Mouse (Mus musculus) urinary bladder, postnatal 0 days (tissue): ENCODE measurements around the gene Tectb. TPM values are rescaled to one million over a fixed set of nuclear protein-coding genes. Genes with fewer than 3 reads are reported as not detected.

Source experiments
- microRNA-seq: library from miRNA; unstranded; fragments of <30 nt; microRNA quantifications from one replicate; pipeline ENCODE4, GENCODE M21; 2016
- polyA plus RNA-seq: library from polyadenylated mRNA; unstranded; fragments of >200 nt; fragmentation: Nextera tagmentation; extraction: Ambion mirVana; gene quantifications from 2 replicates; pipeline ENCODE4 v1.2.1, GENCODE M21; 2015

The Tectb gene
- polyA plus RNA-seq: 0.10 and 0.16 TPM in 2 replicates

DNA sequence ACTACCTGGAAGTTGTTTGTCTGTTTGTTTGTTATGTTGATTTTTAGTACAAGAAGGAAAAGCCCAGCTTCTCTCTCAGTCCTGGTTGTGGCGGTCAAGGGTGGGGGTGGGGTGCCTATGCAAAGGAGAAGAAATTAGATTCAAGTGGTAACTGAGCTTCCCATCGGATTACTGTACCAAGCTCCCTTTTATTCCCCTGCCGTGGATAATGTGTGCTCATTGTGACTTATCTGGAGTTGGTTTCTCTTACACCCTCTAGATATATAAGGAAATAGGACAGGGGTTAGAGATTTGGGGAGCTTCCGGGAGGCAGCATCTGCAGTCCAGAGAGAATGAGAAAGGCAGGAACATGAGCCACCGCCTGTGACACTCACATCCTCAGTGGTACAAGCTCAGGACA is at the start of gene Tectb:
Gene Tectb, plus strand, starts transcription at position 301 of the 400 bp plus-strand sequence.

DNA sequence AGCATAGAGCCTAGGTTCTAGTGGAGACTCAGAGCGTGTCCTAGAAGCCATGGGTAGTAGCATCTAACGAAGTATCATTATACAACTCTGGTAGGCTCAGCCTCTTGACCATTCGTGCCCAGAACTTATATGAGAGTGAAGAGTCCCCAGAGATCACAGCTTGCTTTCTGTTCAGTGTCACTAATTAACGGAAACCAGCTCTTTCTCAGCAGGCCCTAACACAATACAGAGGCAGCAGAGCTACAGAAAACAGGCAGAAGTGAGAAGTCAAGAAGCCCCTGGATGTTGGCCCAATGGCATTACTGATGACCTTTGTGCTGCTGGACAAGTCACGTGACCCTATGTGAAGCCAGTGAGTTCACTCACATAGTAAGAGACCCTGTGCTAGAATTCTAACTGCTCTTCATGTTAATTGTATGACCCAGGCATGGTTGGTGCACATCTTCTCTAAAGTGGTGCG is 60.7 kb downstream of the Tectb start, which contains the start of gene Gucy2g:
Gene Gucy2g, minus strand, starts transcription at position 51 of the 460 bp plus-strand sequence.

Small RNA genes lying within 50 kb of the gene (microRNA-seq; reads per million reads assigned to microRNA genes)
- 2.2 reads per million for gene Mir6715

Other genes with a start within 250 kb of the Tectb start
- gene Gpam, start 53.5 kb upstream of the Tectb start, polyA plus RNA-seq: 16.5 and 18.5 TPM in 2 replicates
- gene Gucy2g, start 60.5 kb downstream of the Tectb start, polyA plus RNA-seq: 0.04 and 0.10 TPM in 2 replicates
- gene Acsl5, start 71.2 kb downstream of the Tectb start, polyA plus RNA-seq: 46.9 and 51.1 TPM in 2 replicates
- gene Zdhhc6, start 135.3 kb downstream of the Tectb start, polyA plus RNA-seq: 49.2 and 55.8 TPM in 2 replicates
- gene Vti1a, start 135.6 kb downstream of the Tectb start, polyA plus RNA-seq: 17.6 and 20.4 TPM in 2 replicates